Mouse (Mus musculus): ENCODE results near the gene Ercc6l.

Gene Ercc6l

DNA sequence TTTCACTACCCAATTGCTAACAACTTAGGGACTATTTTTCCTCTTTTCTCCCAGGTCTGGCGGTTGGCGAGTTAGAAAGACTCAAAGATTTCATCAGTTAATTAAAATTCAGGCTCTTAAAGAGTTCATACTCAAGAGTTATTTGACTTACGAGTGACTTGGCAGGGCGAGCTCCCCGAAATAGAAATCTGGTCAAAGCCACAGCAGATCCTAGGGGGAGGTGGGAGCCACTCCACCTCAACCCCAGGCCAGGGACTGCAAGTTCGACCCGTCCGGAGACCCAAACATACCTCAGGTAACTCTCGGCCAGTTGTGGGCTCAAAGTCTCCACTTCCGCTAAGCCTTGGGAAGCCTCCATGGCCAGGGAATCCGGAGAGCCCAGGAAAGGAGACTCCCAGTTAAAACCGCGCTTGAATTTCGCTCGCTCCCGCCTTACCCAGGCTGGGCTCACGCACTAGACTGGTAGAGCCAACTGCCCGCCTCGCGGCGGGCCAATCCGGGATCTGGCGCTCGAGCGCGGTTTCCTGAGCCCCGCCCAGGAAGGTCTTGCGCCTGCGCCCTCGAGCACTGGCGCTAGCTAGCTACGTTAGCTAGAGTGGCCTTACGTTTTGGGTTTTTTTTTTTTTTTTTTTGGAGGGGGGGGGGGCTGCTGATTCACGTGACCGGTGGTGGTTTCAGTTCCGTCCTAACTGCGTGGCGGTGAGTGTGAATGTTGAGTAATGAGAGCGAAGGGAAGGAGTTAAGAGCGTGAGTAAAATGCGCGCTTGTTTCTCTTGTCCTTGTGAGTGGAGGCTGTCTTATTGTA, at the start of gene Ercc6l:
Gene Ercc6l (minus strand): TSS at position 474 of the 805 bp plus-strand sequence.
- DNase-seq (ENCODE audit: low read depth, low spot score) = peak; percentile 95

DNA sequence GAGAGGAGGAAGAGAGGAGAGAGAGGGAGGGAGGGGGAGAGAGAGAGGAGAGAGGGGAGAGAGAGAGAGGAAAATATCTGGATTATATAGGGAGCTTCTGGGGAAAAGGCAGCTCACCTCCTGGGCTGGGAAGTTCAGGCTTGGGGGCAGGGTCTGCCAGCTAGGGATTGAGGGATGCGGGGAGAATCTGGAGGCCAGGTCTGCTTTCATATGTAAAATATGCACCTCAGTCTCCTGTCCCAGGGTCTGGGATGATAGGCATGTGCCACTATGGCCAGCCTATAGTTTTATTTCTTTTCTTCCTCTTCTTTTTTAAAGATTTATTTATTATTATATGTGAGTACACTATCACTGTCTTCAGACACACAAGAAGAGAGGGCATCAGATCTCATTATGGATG, 33.9 kb upstream of the Ercc6l start:
- no peak for DNase-seq (ENCODE audit: low read depth, low spot score)

DNA sequence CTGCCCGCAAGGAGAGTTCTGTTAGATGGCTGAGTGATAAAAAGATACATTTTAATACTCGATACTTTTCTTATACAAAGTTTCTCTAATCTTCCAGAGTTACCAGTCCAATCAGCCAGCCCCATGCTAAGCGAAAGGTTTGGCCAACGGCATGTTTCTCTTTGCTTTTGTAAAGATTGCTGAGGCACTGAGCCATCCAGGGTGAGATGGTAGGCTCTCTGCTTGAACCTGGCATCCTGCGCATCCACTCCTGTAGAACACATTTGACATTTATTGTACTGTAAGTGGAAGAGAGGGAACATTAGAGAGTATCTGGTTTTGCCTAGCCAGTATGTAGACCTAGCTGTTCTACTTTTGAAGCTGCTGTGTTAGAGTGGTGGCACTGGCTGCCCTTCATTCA, 32.7 kb upstream of the Ercc6l start:
- DNase-seq (ENCODE audit: low read depth, low spot score) = no peak

GRCm38 (mm10) chrX:102188712-102189497, 32.0 kb upstream of the Ercc6l start, which contains the start of gene Rps4x:
TSS of gene Rps4x (minus strand) at chrX:102189394.
- peak; percentile 77 for DNase-seq (ENCODE audit: low read depth, low spot score)

GRCm38 (mm10) chrX:102187023-102187699, 30.3 kb upstream of the Ercc6l start:
- DNase-seq (ENCODE audit: low read depth, low spot score) = no peak

DNA sequence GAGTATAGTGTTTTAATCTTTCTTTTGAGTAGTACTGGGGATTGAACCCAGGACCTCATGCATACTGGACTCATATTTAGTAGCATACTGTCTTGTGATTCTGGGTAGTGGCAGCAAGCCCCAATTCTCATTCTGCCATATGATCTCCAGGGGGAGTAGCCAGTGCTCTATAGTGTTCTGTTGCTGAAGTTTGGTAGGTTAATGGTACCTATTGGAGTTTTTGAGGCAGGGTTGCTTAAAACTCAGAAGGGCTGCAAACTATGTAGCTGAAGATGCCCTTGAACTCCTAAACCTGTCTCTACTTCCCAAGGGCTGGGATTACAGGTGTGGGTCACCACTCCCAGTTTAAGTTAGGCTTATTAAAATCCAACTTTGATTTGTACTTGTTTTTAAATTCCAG, 25.7 kb upstream of the Ercc6l start:
- no peak for DNase-seq (ENCODE audit: low read depth, low spot score)

DNA sequence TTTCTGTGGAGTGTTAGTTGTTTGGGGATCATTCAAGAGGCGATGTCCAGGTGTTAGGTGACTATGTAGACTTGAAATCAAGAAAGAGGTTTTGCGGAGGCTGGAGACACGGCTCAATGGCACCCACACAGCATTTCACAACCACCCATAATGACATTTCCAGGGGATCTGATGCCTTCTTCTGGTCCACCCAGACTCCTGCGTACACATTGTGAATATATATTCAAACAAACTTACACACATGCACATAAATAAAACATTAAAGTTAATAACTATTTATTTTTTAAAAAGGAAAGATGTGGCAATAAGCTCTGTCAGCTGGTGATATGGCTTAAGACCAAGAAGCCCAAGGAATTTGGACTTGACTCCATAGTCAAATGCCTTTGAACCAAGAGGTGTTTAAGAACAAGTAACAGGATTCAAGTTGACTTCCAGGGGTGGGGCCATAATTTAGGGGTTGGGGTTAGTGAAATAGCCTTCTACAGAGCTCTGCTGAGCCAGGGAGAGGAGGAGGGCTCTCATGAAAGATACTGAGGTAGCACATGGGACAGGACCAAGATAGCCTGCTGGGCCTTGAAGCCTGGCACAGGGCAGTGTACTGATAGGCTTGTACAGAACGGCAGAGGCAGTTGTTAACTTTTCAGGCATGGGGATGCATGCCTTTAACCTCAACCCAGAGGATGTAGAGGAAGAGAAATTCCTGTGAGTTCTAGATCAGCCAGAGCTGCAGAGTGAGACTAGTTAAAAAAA, 18.8 kb upstream of the Ercc6l start:
- DNase-seq (ENCODE audit: low read depth, low spot score) = no peak

- DNase-seq (ENCODE audit: low read depth, low spot score) = no peak
Measured at GRCm38 (mm10) chrX:102170900-102171299, 14.0 kb upstream of the Ercc6l start.

GRCm38 (mm10) chrX:102170135-102170534, 13.2 kb upstream of the Ercc6l start:
- no peak for DNase-seq (ENCODE audit: low read depth, low spot score)

DNA sequence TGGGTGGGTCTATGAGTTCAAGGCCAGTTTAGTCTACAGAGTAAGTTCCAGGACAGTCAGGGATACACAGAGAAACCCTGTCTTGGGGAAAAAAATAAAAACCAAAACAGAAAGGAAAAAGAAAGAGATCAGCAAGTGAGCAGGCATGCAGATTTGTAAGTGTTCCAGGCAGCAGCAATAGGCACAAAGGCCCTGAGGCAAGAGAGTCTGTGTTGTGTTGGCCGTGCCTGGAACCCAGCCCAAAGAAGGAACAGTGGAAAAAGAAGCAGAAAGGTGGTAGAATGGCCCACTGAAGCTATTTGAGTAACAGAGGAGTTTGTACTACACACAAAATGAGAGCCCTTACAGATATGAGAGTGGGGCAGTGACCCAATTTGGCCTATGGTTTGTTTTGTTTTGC, 12.8 kb upstream of the Ercc6l start:
- no peak for DNase-seq (ENCODE audit: low read depth, low spot score)

- no peak for DNase-seq (ENCODE audit: low read depth, low spot score)
Measured at GRCm38 (mm10) chrX:102166986-102167385, 10.1 kb upstream of the Ercc6l start.

GRCm38 (mm10) chrX:102166521-102166920, 9.6 kb upstream of the Ercc6l start:
- DNase-seq (ENCODE audit: low read depth, low spot score) = no peak

GRCm38 (mm10) chrX:102163529-102163928, 6.6 kb upstream of the Ercc6l start:
- DNase-seq (ENCODE audit: low read depth, low spot score) = no peak

- no peak for DNase-seq (ENCODE audit: low read depth, low spot score)
Measured at GRCm38 (mm10) chrX:102163096-102163495, 6.2 kb upstream of the Ercc6l start.

DNA sequence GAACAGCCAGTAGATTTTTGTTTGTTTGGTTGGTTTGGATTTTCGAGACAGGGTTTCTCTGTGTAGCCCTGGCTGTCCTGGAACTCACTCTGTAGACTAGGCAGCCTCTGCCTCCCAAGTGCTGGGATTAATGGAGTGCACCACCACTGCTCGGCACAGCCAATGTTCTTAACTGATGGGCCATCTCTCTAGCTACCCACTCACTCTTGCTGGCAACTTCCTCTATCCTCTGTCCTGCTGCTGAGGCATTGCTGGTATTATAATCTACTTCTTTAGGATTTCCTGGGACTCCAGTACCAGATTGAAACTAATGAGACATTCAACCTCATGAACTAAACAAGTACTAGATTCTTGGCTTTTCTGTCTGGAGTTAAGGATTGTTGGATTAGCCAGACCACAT, 3.6 kb upstream of the Ercc6l start:
- DNase-seq (ENCODE audit: low read depth, low spot score) = no peak

DNA sequence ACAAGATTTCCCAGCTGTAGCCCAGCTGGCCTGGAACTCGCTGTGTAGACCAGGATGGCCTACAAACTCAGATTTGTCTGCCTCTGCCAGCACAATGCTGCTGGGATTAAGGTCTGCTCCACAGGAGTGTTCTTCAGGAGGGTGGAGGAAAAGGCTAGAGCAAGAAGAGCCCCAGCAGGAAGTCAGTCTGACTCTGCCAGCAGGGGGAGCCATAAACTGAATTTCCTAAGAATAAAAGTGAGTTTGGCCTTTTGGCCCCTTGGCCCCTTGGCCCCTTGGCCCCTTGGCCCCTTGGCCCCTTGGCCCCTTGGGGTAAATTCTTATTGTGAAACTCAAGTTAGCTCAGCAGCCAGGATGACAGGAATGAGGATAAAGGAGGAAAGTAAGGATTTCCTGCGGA, 2.9 kb upstream of the Ercc6l start:
- DNase-seq (ENCODE audit: low read depth, low spot score) = no peak

- no peak for DNase-seq (ENCODE audit: low read depth, low spot score)
Measured at GRCm38 (mm10) chrX:102157423-102157791, 516 bp upstream of the Ercc6l start.

DNA sequence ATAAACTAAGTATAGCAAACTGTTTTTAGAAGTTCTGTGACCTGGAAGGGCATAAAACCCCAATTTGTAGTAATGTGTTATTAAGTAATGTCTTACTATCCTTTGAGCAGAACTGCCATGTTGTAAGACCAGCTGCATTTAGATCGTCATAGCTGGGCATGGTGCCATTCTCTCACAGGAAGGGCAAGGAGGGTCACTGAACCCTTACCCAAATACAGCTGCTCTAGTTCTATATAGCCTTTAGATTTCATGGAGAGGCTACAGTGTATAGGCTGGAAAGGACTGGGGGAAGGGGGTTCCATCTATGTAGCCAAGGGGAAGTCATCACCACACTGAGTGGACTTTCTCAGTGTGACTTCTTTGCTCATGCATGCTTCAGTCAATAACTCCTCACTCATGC, 15.7 kb downstream of the Ercc6l start:
- no peak for DNase-seq (ENCODE audit: low read depth, low spot score)

DNA sequence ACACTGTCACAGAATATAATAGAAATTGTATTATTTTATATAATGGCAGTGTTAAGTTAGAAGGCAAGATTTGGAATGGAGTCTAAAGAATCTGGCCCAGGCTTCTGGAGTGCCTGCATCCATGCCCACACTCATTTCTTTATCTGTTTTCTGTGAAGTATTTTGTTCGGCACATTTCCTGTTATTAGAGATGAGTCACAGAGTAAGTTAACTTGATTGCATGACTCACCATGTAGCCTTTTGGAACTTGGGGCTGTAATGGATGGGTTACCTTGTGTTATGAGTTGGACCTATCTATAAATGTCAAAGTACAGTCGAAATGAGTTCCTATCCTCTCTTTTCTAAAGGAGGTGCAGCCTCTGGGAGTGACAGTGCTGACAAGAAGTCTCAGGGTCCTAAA, 35.6 kb downstream of the Ercc6l start:
- no peak for DNase-seq (ENCODE audit: low read depth, low spot score)

GRCm38 (mm10) chrX:102119042-102119864, 37.6 kb downstream of the Ercc6l start, which contains the start of gene Pin4:
TSS of gene Pin4 (plus strand) at chrX:102119447.
- peak; percentile 96 for DNase-seq (ENCODE audit: low read depth, low spot score)

DNA sequence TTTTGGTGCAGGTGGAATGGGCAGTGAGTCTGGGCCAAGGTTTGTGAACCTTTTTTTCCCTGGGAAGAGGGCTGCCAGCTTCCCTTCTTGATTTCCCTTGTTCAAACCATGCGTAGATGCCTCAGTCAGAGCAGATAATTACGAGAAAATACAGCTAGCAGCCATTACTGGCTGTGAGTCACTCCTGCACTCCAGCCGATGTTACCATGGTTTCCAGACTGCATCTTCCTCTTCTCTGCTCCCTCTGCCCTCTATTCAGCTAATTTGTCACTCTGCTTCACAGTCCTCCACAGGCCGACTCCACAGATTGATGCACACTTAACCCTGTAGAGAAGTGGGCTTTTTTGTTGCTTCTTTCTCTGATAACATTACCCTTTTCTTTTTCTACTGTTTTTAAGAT, 41.2 kb downstream of the Ercc6l start:
- no peak for DNase-seq (ENCODE audit: low read depth, low spot score)
